Mouse (Mus musculus): ENCODE data around the gene Cntnap2. TPM values are rescaled to one million over a fixed set of nuclear protein-coding genes. Genes with fewer than 3 reads are reported as not detected.

Gene Cntnap2
- polyA plus RNA-seq, 1 experiment from 2014 or later: 54.5 TPM

- H3K9me3 ChIP-seq (ENCODE audit: control insufficient read depth, low read length): no peaks in the 10 kb centered on the region
- ATAC-seq (ENCODE audit: low FRiP score, low TSS enrichment) (no peak), DNase-seq (peak; percentile 35)
- H3K4me3 ChIP-seq (replicated peaks; ENCODE audit: low read depth, low read length): no peak overlapping the region
- no peak overlapping the region for H3K9ac ChIP-seq (replicated peaks; ENCODE audit: low read length)
- H3K27me3 ChIP-seq (ENCODE audit: control insufficient read depth, insufficient read depth, low read length): no peaks in the 10 kb centered on the region
- no peak overlapping the region for H3K4me2 ChIP-seq (ENCODE audit: low read length)
- 85% methylated on average over 2 of the region's 2 CpGs for WGBS
- H3K27ac ChIP-seq (replicated peaks; ENCODE audit: low read depth, low read length): no peak overlapping the region
- no peaks in the 10 kb centered on the region for H3K36me3 ChIP-seq (ENCODE audit: control insufficient read depth, insufficient read depth, low read length)
- H3K4me1 ChIP-seq (ENCODE audit: control insufficient read depth, insufficient read depth, low read length): peaks cover 11% of the 10 kb centered on the region
Observed at GRCm38 (mm10) chr6:47255270-47255669, 2196.1 kb downstream of the Cntnap2 start.

DNA sequence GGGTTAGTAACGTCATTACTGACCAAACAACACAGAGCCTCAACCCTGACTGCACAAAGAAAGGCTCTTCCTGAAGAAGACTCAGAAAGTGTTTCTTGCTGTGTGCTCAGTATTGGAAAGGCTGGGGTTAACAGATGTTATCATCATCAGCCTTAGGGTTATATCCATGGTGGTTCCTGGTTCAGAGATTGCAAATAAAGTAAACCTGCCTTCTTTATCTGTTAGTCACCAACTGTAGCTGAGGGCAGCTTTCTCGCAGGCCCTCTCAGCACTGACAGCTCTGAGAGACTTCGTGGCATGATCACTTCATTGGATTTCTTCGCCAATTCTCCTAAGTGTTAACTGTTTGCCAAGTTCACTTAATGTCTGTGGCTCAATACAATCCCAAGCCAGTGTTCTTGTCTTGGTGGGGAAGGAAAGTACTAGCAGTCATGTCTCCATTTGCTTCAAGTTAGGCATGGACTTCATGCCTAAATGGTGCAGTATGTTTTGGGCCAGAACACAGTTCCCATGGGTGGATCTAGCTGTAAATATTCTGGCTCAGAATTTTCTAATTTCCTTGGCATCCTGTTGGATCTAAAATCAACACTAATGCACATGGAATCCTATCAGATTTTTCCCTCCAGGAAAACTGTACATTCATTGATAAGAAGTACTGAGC, 2197.2 kb downstream of the Cntnap2 start:
- H3K27ac ChIP-seq (replicated peaks; ENCODE audit: low read depth, low read length): no peak overlapping the region
- H3K4me1 ChIP-seq (ENCODE audit: control insufficient read depth, insufficient read depth, low read length): peaks cover 13% of the 10 kb centered on the region; the same call in 1 of the 2 replicates
- no peak overlapping the region for H3K4me2 ChIP-seq (ENCODE audit: low read length)
- no peak for DNase-seq
- H3K9me3 ChIP-seq (ENCODE audit: control insufficient read depth, low read length): no peaks in the 10 kb centered on the region
- no peak overlapping the region for H3K4me3 ChIP-seq (replicated peaks; ENCODE audit: low read depth, low read length)
- no peaks in the 10 kb centered on the region for H3K27me3 ChIP-seq (ENCODE audit: control insufficient read depth, insufficient read depth, low read length)
- 80% methylated on average over 4 of the region's 4 CpGs for WGBS
- ATAC-seq (ENCODE audit: low FRiP score, low TSS enrichment): no peak
- H3K36me3 ChIP-seq (ENCODE audit: control insufficient read depth, insufficient read depth, low read length): no peaks in the 10 kb centered on the region
- H3K9ac ChIP-seq (replicated peaks; ENCODE audit: low read length): no peak overlapping the region

- no peak overlapping the region for H3K4me3 ChIP-seq (replicated peaks; ENCODE audit: low read depth, low read length)
- H3K4me1 ChIP-seq (ENCODE audit: control insufficient read depth, insufficient read depth, low read length): peaks cover 13% of the 10 kb centered on the region; the same call in 1 of the 2 replicates
- no peak overlapping the region for H3K9ac ChIP-seq (replicated peaks; ENCODE audit: low read length)
- DNase-seq (no peak), ATAC-seq (ENCODE audit: low FRiP score, low TSS enrichment) (no peak)
- 75% methylated on average over 3 of the region's 3 CpGs for WGBS
- H3K27me3 ChIP-seq (ENCODE audit: control insufficient read depth, insufficient read depth, low read length): no peaks in the 10 kb centered on the region
- H3K4me2 ChIP-seq (ENCODE audit: low read length): no peak overlapping the region
- H3K9me3 ChIP-seq (ENCODE audit: control insufficient read depth, low read length): no peaks in the 10 kb centered on the region
- H3K36me3 ChIP-seq (ENCODE audit: control insufficient read depth, insufficient read depth, low read length): no peaks in the 10 kb centered on the region
- H3K27ac ChIP-seq (replicated peaks; ENCODE audit: low read depth, low read length): no peak overlapping the region
Observed at GRCm38 (mm10) chr6:47256918-47257506, 2197.9 kb downstream of the Cntnap2 start.

DNA sequence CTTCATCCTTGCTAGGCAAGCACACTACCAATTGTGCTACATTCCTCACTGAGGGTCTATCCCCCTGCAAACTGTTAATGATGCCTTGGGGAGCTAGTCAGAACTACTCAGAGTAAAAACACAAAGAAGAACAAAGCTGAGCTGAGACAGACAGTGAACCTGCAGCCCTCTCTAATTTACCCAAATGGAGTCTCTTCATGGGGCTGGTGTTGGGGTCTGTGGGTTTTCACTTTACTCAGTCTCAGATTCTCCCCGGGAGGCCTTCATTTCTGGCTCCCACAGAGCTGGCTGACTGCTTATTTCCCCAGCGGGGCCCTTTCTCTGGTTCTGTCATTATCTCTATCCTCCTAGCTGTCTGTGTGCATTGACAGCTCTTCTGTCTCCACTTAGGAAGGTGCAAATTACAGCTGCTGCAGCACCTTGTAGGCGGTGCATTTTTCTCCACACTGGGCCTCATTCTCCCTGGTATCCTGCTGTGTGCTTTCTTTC, 2200.5 kb downstream of the Cntnap2 start:
- no peak overlapping the region for H3K4me3 ChIP-seq (replicated peaks; ENCODE audit: low read depth, low read length)
- no peaks in the 10 kb centered on the region for H3K36me3 ChIP-seq (ENCODE audit: control insufficient read depth, insufficient read depth, low read length)
- ATAC-seq (ENCODE audit: low FRiP score, low TSS enrichment) (peak; percentile 60; the same call in 1 of the 2 replicates), DNase-seq (peak; percentile 63)
- H3K27me3 ChIP-seq (ENCODE audit: control insufficient read depth, insufficient read depth, low read length): no peaks in the 10 kb centered on the region
- H3K4me2 ChIP-seq (ENCODE audit: low read length): no peak overlapping the region
- H3K27ac ChIP-seq (replicated peaks; ENCODE audit: low read depth, low read length): peak overlapping the region; percentile 58
- H3K4me1 ChIP-seq (ENCODE audit: control insufficient read depth, insufficient read depth, low read length): peaks cover 13% of the 10 kb centered on the region; the same call in 1 of the 2 replicates
- no peaks in the 10 kb centered on the region for H3K9me3 ChIP-seq (ENCODE audit: control insufficient read depth, low read length)
- whole genome bisulfite sequencing: 23% methylated on average over 3 of the region's 3 CpGs
- no peak overlapping the region for H3K9ac ChIP-seq (replicated peaks; ENCODE audit: low read length)

- H3K9ac ChIP-seq (replicated peaks; ENCODE audit: low read length): no peak overlapping the region
- peaks cover 7% of the 10 kb centered on the region; the same call in 1 of the 2 replicates for H3K36me3 ChIP-seq (ENCODE audit: control insufficient read depth, insufficient read depth, low read length)
- WGBS: 37% methylated on average over 3 of the region's 3 CpGs
- DNase-seq (no peak), ATAC-seq (ENCODE audit: low FRiP score, low TSS enrichment) (peak; percentile 55; the same call in 1 of the 2 replicates)
- H3K9me3 ChIP-seq (ENCODE audit: control insufficient read depth, low read length): no peaks in the 10 kb centered on the region
- H3K4me2 ChIP-seq (ENCODE audit: low read length): no peak overlapping the region
- no peaks in the 10 kb centered on the region for H3K27me3 ChIP-seq (ENCODE audit: control insufficient read depth, insufficient read depth, low read length)
- no peak overlapping the region for H3K4me3 ChIP-seq (replicated peaks; ENCODE audit: low read depth, low read length)
- H3K4me1 ChIP-seq (ENCODE audit: control insufficient read depth, insufficient read depth, low read length): peaks cover 7% of the 10 kb centered on the region; the same call in 1 of the 2 replicates
- no peak overlapping the region for H3K27ac ChIP-seq (replicated peaks; ENCODE audit: low read depth, low read length)
Observed at GRCm38 (mm10) chr6:47267236-47267635, 2208.1 kb downstream of the Cntnap2 start.

GRCm38 (mm10) chr6:47269455-47269854, 2210.3 kb downstream of the Cntnap2 start:
- Histone ChIP-seq H3K4me2 (ENCODE audit: low read length) (no peak overlapping the region), H3K27ac (replicated peaks; ENCODE audit: low read depth, low read length) (no peak overlapping the region), H3K4me3 (replicated peaks; ENCODE audit: low read depth, low read length) (no peak overlapping the region), H3K9me3 (ENCODE audit: control insufficient read depth, low read length) (no peaks in the 10 kb centered on the region), H3K36me3 (ENCODE audit: control insufficient read depth, insufficient read depth, low read length) (peaks cover 7% of the 10 kb centered on the region; the same call in 1 of the 2 replicates), H3K27me3 (ENCODE audit: control insufficient read depth, insufficient read depth, low read length) (no peaks in the 10 kb centered on the region), H3K9ac (replicated peaks; ENCODE audit: low read length) (no peak overlapping the region), H3K4me1 (ENCODE audit: control insufficient read depth, insufficient read depth, low read length) (peaks cover 16% of the 10 kb centered on the region)
- DNase-seq (no peak), ATAC-seq (ENCODE audit: low FRiP score, low TSS enrichment) (no peak)
- WGBS: 88% methylated on average over 3 of the region's 3 CpGs

- Histone ChIP-seq H3K27ac (replicated peaks; ENCODE audit: low read depth, low read length) (no peak overlapping the region), H3K4me2 (ENCODE audit: low read length) (no peak overlapping the region), H3K27me3 (ENCODE audit: control insufficient read depth, insufficient read depth, low read length) (no peaks in the 10 kb centered on the region), H3K4me1 (ENCODE audit: control insufficient read depth, insufficient read depth, low read length) (peaks cover 11% of the 10 kb centered on the region), H3K9ac (replicated peaks; ENCODE audit: low read length) (no peak overlapping the region), H3K4me3 (replicated peaks; ENCODE audit: low read depth, low read length) (no peak overlapping the region), H3K36me3 (ENCODE audit: control insufficient read depth, insufficient read depth, low read length) (peaks cover 7% of the 10 kb centered on the region; the same call in 1 of the 2 replicates), H3K9me3 (ENCODE audit: control insufficient read depth, low read length) (no peaks in the 10 kb centered on the region)
- no peak for DNase-seq
- 90% methylated on average over 3 of the region's 3 CpGs for WGBS
- ATAC-seq (ENCODE audit: low FRiP score, low TSS enrichment): no peak
Observed at GRCm38 (mm10) chr6:47271576-47271975, 2212.4 kb downstream of the Cntnap2 start.

- Histone ChIP-seq H3K9me3 (ENCODE audit: control insufficient read depth, low read length) (no peaks in the 10 kb centered on the region), H3K4me1 (ENCODE audit: control insufficient read depth, insufficient read depth, low read length) (peaks cover 11% of the 10 kb centered on the region), H3K4me3 (replicated peaks; ENCODE audit: low read depth, low read length) (no peak overlapping the region), H3K9ac (replicated peaks; ENCODE audit: low read length) (peak overlapping the region; percentile 10; the same call in 1 of the 2 replicates), H3K4me2 (ENCODE audit: low read length) (0 out of 2 replicates have a peak overlapping the region, but pooled peaks have one; percentile 11), H3K36me3 (ENCODE audit: control insufficient read depth, insufficient read depth, low read length) (peaks cover 7% of the 10 kb centered on the region; the same call in 1 of the 2 replicates), H3K27me3 (ENCODE audit: control insufficient read depth, insufficient read depth, low read length) (no peaks in the 10 kb centered on the region), H3K27ac (replicated peaks; ENCODE audit: low read depth, low read length) (peak overlapping the region; percentile 74)
- ATAC-seq (ENCODE audit: low FRiP score, low TSS enrichment) (peak; percentile 66), DNase-seq (peak; percentile 58)
- 30% methylated on average over 8 of the region's 8 CpGs for WGBS
Observed at GRCm38 (mm10) chr6:47272606-47273575, 2213.7 kb downstream of the Cntnap2 start.

Measured in midbrain, embryonic 14.5 days (tissue).